Mouse (Mus musculus) midbrain, embryonic 14.5 days (tissue): ENCODE data around the gene Itgb1bp2. TPM values are rescaled to one million over a fixed set of nuclear protein-coding genes. Genes with fewer than 3 reads are reported as not detected.

ENCODE experiments used
- ATAC-seq: fragments of 200-750 bp; cut with Nextera tagmentation; 2 replicates; pipeline ENCODE4 v1.8.0; 2017; ENCODE audit warnings: moderate number of reproducible peaks, moderate library complexity; ENCODE audit not compliant: low FRiP score, low TSS enrichment
- DNase-seq: peaks from one replicate; pipeline ENCODE4 v3.0.0-alpha.2; 2015
- H3K27ac ChIP-seq: fragments of 300-500 bp; sonication (generic); replicated peaks from 2 replicates; pipeline ENCODE4 v1.5.1; 2014; ENCODE audit warnings: mild to moderate bottlenecking, low read depth, low read length, moderate library complexity
- H3K27me3 ChIP-seq: fragments of 300-500 bp; sonication (generic); 2 replicates; pipeline ENCODE4 v1.6.1; 2014; ENCODE audit warnings: low read length, control low read depth, mixed read lengths; ENCODE audit not compliant: control insufficient read depth, insufficient read depth
- H3K36me3 ChIP-seq: fragments of 300-500 bp; sonication (generic); 2 replicates; pipeline ENCODE4 v1.6.1; 2014; ENCODE audit warnings: low read length, control low read depth; ENCODE audit not compliant: control insufficient read depth, insufficient read depth
- H3K4me1 ChIP-seq: fragments of 300-500 bp; sonication (generic); 2 replicates; pipeline ENCODE4 v1.6.1; 2014; ENCODE audit warnings: mild to moderate bottlenecking, antibody characterized with exemption, low read length, control low read depth; ENCODE audit not compliant: control insufficient read depth, insufficient read depth
- H3K4me2 ChIP-seq: fragments of 300-500 bp; sonication (generic); 2 replicates; pipeline ENCODE4 v1.6.1; 2014; ENCODE audit warnings: mild to moderate bottlenecking, low read length, moderate library complexity
- H3K4me3 ChIP-seq: fragments of 300-500 bp; sonication (generic); replicated peaks from 2 replicates; pipeline ENCODE4 v1.5.1; 2014; ENCODE audit warnings: low read depth, low read length
- H3K9ac ChIP-seq: fragments of 300-500 bp; sonication (generic); replicated peaks from 2 replicates; pipeline ENCODE4 v1.6.1; 2014; ENCODE audit warnings: mild to moderate bottlenecking, low read length, moderate library complexity
- H3K9me3 ChIP-seq: fragments of 300-500 bp; sonication (generic); 2 replicates; pipeline ENCODE4 v1.6.1; 2016; ENCODE audit warnings: low read length, control low read depth, mixed read lengths; ENCODE audit not compliant: control insufficient read depth
- WGBS: fragments of 180-500 bp; shearing (Covaris S2); extraction: QIAGEN DNeasy Blood & Tissue Kit; methylation state at CpG from one replicate; pipeline ENCODE4 v1.1.7; 2014; 5-methylcytosine and 5-hydroxymethylcytosine counted together
- polyA plus RNA-seq: library from polyadenylated mRNA; unstranded; fragments of >200 nt; fragmentation: Nextera tagmentation; extraction: Ambion mirVana; gene quantifications from 2 replicates; pipeline ENCODE4 v1.2.1, GENCODE M21; 2014

Itgb1bp2 gene
- polyA plus RNA-seq: 1.8 and 2.1 TPM in 2 replicates

GRCm38 (mm10) chrX:101448886-101449475 lies at the start of gene Itgb1bp2:
Gene Itgb1bp2 (plus strand): TSS chrX:101449088.
- 75% methylated on average over 4 of the region's 4 CpGs for whole genome bisulfite sequencing
- Histone ChIP-seq H3K36me3 (peaks cover 68% of the 10 kb centered on the region), H3K4me1 (no peaks in the 10 kb centered on the region), H3K4me3 (no peak within 1 kb of the TSS), H3K9ac (no peak within 1 kb of the TSS), H3K4me2 (no peak within 1 kb of the TSS), H3K27me3 (no peaks in the 10 kb centered on the region), H3K9me3 (no peaks in the 10 kb centered on the region), H3K27ac (no peak within 1 kb of the TSS)
- ATAC-seq: no peak
- no peak for DNase-seq

- peak overlapping the region; percentile 52 for H3K4me3 ChIP-seq
- DNase-seq: peak; percentile 64
- peak overlapping the region; percentile 67 for H3K9ac ChIP-seq
- peaks cover 8% of the 10 kb centered on the region for H3K4me1 ChIP-seq
- WGBS: 29% methylated on average over 35 of the region's 36 CpGs
- 0 out of 2 replicates have a peak, but pooled peaks cover 10% of the 10 kb centered on the region for H3K36me3 ChIP-seq
- ATAC-seq: peak; percentile 35
- H3K27me3 ChIP-seq: no peaks in the 10 kb centered on the region
- peak overlapping the region; percentile 68 for H3K4me2 ChIP-seq
- H3K27ac ChIP-seq: peak overlapping the region; percentile 86
- H3K9me3 ChIP-seq: no peaks in the 10 kb centered on the region
Observed at GRCm38 (mm10) chrX:101418946-101419724, 29.8 kb upstream of the Itgb1bp2 start.

GRCm38 (mm10) chrX:101419725-101420699 lies 28.9 kb upstream of the Itgb1bp2 start:
- ATAC-seq (peak; percentile 95), DNase-seq (peak; percentile 92)
- Histone ChIP-seq H3K9me3 (no peaks in the 10 kb centered on the region), H3K9ac (peak overlapping the region; percentile 67), H3K4me1 (peaks cover 8% of the 10 kb centered on the region), H3K4me2 (peak overlapping the region; percentile 68), H3K4me3 (peak overlapping the region; percentile 52), H3K27me3 (no peaks in the 10 kb centered on the region), H3K27ac (peak overlapping the region; percentile 86), H3K36me3 (0 out of 2 replicates have a peak, but pooled peaks cover 6% of the 10 kb centered on the region)
- WGBS: 22% methylated on average over 49 of the region's 54 CpGs

GRCm38 (mm10) chrX:101420700-101421095 lies 28.2 kb upstream of the Itgb1bp2 start, which contains the start of gene Zmym3:
Gene Zmym3 (minus strand): TSS chrX:101420849.
- ATAC-seq (no peak), DNase-seq (peak; percentile 7)
- Histone ChIP-seq H3K36me3 (no peaks in the 10 kb centered on the region), H3K9ac (peak within 1 kb of the TSS; percentile 50; the same call in 1 of the 2 replicates), H3K27ac (peak within 1 kb of the TSS; percentile 86), H3K4me3 (peak within 1 kb of the TSS; percentile 52), H3K27me3 (no peaks in the 10 kb centered on the region), H3K4me2 (peak within 1 kb of the TSS; percentile 57), H3K9me3 (no peaks in the 10 kb centered on the region), H3K4me1 (peaks cover 8% of the 10 kb centered on the region)
- 28% methylated on average over 4 of the region's 4 CpGs for WGBS

- no peak for DNase-seq
- peaks cover 2% of the 10 kb centered on the region; the same call in 1 of the 2 replicates for H3K4me1 ChIP-seq
- H3K9me3 ChIP-seq: no peaks in the 10 kb centered on the region
- WGBS: 87% methylated on average over 2 of the region's 2 CpGs
- no peak overlapping the region for H3K4me2 ChIP-seq
- no peak overlapping the region for H3K4me3 ChIP-seq
- ATAC-seq: no peak
- H3K27ac ChIP-seq: no peak overlapping the region
- no peak overlapping the region for H3K9ac ChIP-seq
- H3K36me3 ChIP-seq: no peaks in the 10 kb centered on the region
- no peaks in the 10 kb centered on the region for H3K27me3 ChIP-seq
Observed at GRCm38 (mm10) chrX:101423462-101423861, 25.4 kb upstream of the Itgb1bp2 start.

GRCm38 (mm10) chrX:101427774-101428173 lies 21.1 kb upstream of the Itgb1bp2 start:
- peak; percentile 14 for DNase-seq
- 0% methylated on average over 1 of the region's 1 CpGs for WGBS
- H3K27ac ChIP-seq: no peak overlapping the region

GRCm38 (mm10) chrX:101428785-101429141 lies 20.1 kb upstream of the Itgb1bp2 start:
- 31% methylated on average over 7 of the region's 7 CpGs for WGBS
- no peaks in the 10 kb centered on the region for H3K27me3 ChIP-seq
- H3K4me1 ChIP-seq: peaks cover 4% of the 10 kb centered on the region; the same call in 1 of the 2 replicates
- peak overlapping the region; percentile 90 for H3K27ac ChIP-seq
- no peaks in the 10 kb centered on the region for H3K9me3 ChIP-seq
- H3K36me3 ChIP-seq: no peaks in the 10 kb centered on the region
- DNase-seq (peak; percentile 52), ATAC-seq (0 out of 2 replicates have a peak, but pooled peaks have one; percentile 2)
- H3K4me2 ChIP-seq: peak overlapping the region; percentile 52
- H3K4me3 ChIP-seq: peak overlapping the region; percentile 27
- H3K9ac ChIP-seq: no peak overlapping the region

More at GRCm38 (mm10) chrX:101427774-101428173, 21.1 kb upstream of the Itgb1bp2 start:
- Histone ChIP-seq H3K4me3 (no peak overlapping the region), H3K9me3 (no peaks in the 10 kb centered on the region), H3K4me2 (no peak overlapping the region), H3K27me3 (no peaks in the 10 kb centered on the region), H3K4me1 (peaks cover 4% of the 10 kb centered on the region; the same call in 1 of the 2 replicates), H3K9ac (no peak overlapping the region), H3K36me3 (no peaks in the 10 kb centered on the region)
- no peak for ATAC-seq
